Mouse (Mus musculus): ENCODE data around the gene Rtraf. TPM values are rescaled to one million over a fixed set of nuclear protein-coding genes. Genes with fewer than 3 reads are reported as not detected.
A peak's percentile ranks its signal among the peaks of the same experiment; 100 is the strongest.

Gene Rtraf
- polyA plus RNA-seq, 1 experiment from 2014 or later, result 200 TPM

- peaks cover 13% of the 10 kb centered on the region for H3K4me1 ChIP-seq
- 50% methylated on average over 11 of the region's 11 CpGs for WGBS
- H3K4me2 ChIP-seq (replicated peaks), result no peak overlapping the region
- ATAC-seq (ENCODE audit: insufficient number of reproducible peaks, low FRiP score, low TSS enrichment, low read depth), result no peak
- H3K36me3 ChIP-seq, result peaks cover 12% of the 10 kb centered on the region
- no peaks in the 10 kb centered on the region for H3K27me3 ChIP-seq
- no peaks in the 10 kb centered on the region for H3K9me3 ChIP-seq (replicated peaks)
- H3K27ac ChIP-seq (replicated peaks), result no peak overlapping the region
- no peak overlapping the region for H3K9ac ChIP-seq
- no peak overlapping the region for H3K4me3 ChIP-seq (replicated peaks)
These were observed 1.9 kb upstream of the Rtraf start for GRCm38 (mm10) chr14:19825481-19825880.

GRCm38 (mm10) chr14:19821686-19822085 is 1.9 kb downstream of the Rtraf start:
- 99% methylated on average over 5 of the region's 5 CpGs for WGBS
- Histone ChIP-seq H3K4me1 (peaks cover 13% of the 10 kb centered on the region), H3K4me3 (replicated peaks) (no peak overlapping the region), H3K9me3 (replicated peaks) (no peaks in the 10 kb centered on the region), H3K36me3 (peaks cover 20% of the 10 kb centered on the region), H3K27me3 (no peaks in the 10 kb centered on the region), H3K9ac (no peak overlapping the region), H3K4me2 (replicated peaks) (no peak overlapping the region), H3K27ac (replicated peaks) (no peak overlapping the region)
- no peak for ATAC-seq (ENCODE audit: insufficient number of reproducible peaks, low FRiP score, low TSS enrichment, low read depth)

GRCm38 (mm10) chr14:19817949-19818348 is 5.7 kb downstream of the Rtraf start:
- Histone ChIP-seq H3K27me3 (no peaks in the 10 kb centered on the region), H3K27ac (replicated peaks) (no peak overlapping the region), H3K4me2 (replicated peaks) (no peak overlapping the region), H3K36me3 (peaks cover 53% of the 10 kb centered on the region), H3K4me3 (replicated peaks) (no peak overlapping the region), H3K4me1 (0 out of 2 replicates have a peak, but pooled peaks cover 5% of the 10 kb centered on the region), H3K9ac (no peak overlapping the region), H3K9me3 (replicated peaks) (no peaks in the 10 kb centered on the region)
- no peak for ATAC-seq (ENCODE audit: insufficient number of reproducible peaks, low FRiP score, low TSS enrichment, low read depth)
- WGBS, result 5% methylated on average over 1 of the region's 1 CpGs

GRCm38 (mm10) chr14:19813061-19813460 is 10.6 kb downstream of the Rtraf start:
- no peaks in the 10 kb centered on the region for H3K4me1 ChIP-seq
- H3K36me3 ChIP-seq, result peaks cover 54% of the 10 kb centered on the region
- H3K27ac ChIP-seq (replicated peaks), result no peak overlapping the region
- WGBS, result 83% methylated on average over 2 of the region's 2 CpGs
- H3K4me3 ChIP-seq (replicated peaks), result no peak overlapping the region
- ATAC-seq (ENCODE audit: insufficient number of reproducible peaks, low FRiP score, low TSS enrichment, low read depth), result no peak
- no peaks in the 10 kb centered on the region for H3K9me3 ChIP-seq (replicated peaks)
- no peak overlapping the region for H3K9ac ChIP-seq
- H3K27me3 ChIP-seq, result no peaks in the 10 kb centered on the region
- H3K4me2 ChIP-seq (replicated peaks), result no peak overlapping the region

- H3K9me3 ChIP-seq (replicated peaks), result no peaks in the 10 kb centered on the region
These were observed 13.7 kb downstream of the Rtraf start for GRCm38 (mm10) chr14:19809934-19810333.

GRCm38 (mm10) chr14:19807858-19808257 is 15.8 kb downstream of the Rtraf start:
- Histone ChIP-seq H3K9ac (no peak overlapping the region), H3K4me3 (replicated peaks) (no peak overlapping the region), H3K27ac (replicated peaks) (no peak overlapping the region), H3K9me3 (replicated peaks) (no peaks in the 10 kb centered on the region), H3K36me3 (peaks cover 30% of the 10 kb centered on the region), H3K4me2 (replicated peaks) (no peak overlapping the region), H3K4me1 (no peaks in the 10 kb centered on the region), H3K27me3 (no peaks in the 10 kb centered on the region)
- 85% methylated on average over 2 of the region's 2 CpGs for WGBS
- ATAC-seq (ENCODE audit: insufficient number of reproducible peaks, low FRiP score, low TSS enrichment, low read depth), result no peak

More at GRCm38 (mm10) chr14:19809934-19810333, 13.7 kb downstream of the Rtraf start:
- Histone ChIP-seq H3K36me3 (peaks cover 46% of the 10 kb centered on the region), H3K9ac (no peak overlapping the region), H3K4me3 (replicated peaks) (no peak overlapping the region), H3K27me3 (no peaks in the 10 kb centered on the region), H3K4me1 (no peaks in the 10 kb centered on the region), H3K27ac (replicated peaks) (no peak overlapping the region), H3K4me2 (replicated peaks) (no peak overlapping the region)
- 51% methylated on average over 10 of the region's 10 CpGs for WGBS
- ATAC-seq (ENCODE audit: insufficient number of reproducible peaks, low FRiP score, low TSS enrichment, low read depth), result no peak

- WGBS, result 73% methylated on average over 3 of the region's 3 CpGs
- Histone ChIP-seq H3K4me3 (replicated peaks) (no peak overlapping the region), H3K36me3 (peaks cover 24% of the 10 kb centered on the region; the same call in 1 of the 2 replicates), H3K4me2 (replicated peaks) (no peak overlapping the region), H3K9ac (no peak overlapping the region), H3K9me3 (replicated peaks) (no peaks in the 10 kb centered on the region), H3K4me1 (no peaks in the 10 kb centered on the region), H3K27ac (replicated peaks) (no peak overlapping the region), H3K27me3 (no peaks in the 10 kb centered on the region)
- no peak for ATAC-seq (ENCODE audit: insufficient number of reproducible peaks, low FRiP score, low TSS enrichment, low read depth)
These were observed 16.3 kb downstream of the Rtraf start for GRCm38 (mm10) chr14:19807339-19807738.

- no peak overlapping the region for H3K4me3 ChIP-seq (replicated peaks)
- 0 out of 2 replicates have a peak, but pooled peaks cover 11% of the 10 kb centered on the region for H3K36me3 ChIP-seq
- no peaks in the 10 kb centered on the region for H3K27me3 ChIP-seq
- H3K4me2 ChIP-seq (replicated peaks), result no peak overlapping the region
- no peaks in the 10 kb centered on the region for H3K9me3 ChIP-seq (replicated peaks)
- peak overlapping the region; percentile 14; the same call in 1 of the 2 replicates for H3K27ac ChIP-seq (replicated peaks)
- H3K4me1 ChIP-seq, result no peaks in the 10 kb centered on the region
- WGBS, result 53% methylated on average over 10 of the region's 10 CpGs
- ATAC-seq (ENCODE audit: insufficient number of reproducible peaks, low FRiP score, low TSS enrichment, low read depth), result 0 out of 2 replicates have a peak, but pooled peaks have one; percentile 32
- no peak overlapping the region for H3K9ac ChIP-seq
These were observed 20.0 kb downstream of the Rtraf start for GRCm38 (mm10) chr14:19803623-19804022.

- Histone ChIP-seq H3K9ac (no peak overlapping the region), H3K36me3 (0 out of 2 replicates have a peak, but pooled peaks cover 15% of the 10 kb centered on the region), H3K4me3 (replicated peaks) (no peak overlapping the region), H3K9me3 (replicated peaks) (no peaks in the 10 kb centered on the region), H3K4me2 (replicated peaks) (no peak overlapping the region), H3K4me1 (no peaks in the 10 kb centered on the region), H3K27ac (replicated peaks) (0 out of 2 replicates have a peak overlapping the region, but pooled peaks have one; percentile 14), H3K27me3 (no peaks in the 10 kb centered on the region)
- 53% methylated on average over 4 of the region's 4 CpGs for WGBS
- no peak for ATAC-seq (ENCODE audit: insufficient number of reproducible peaks, low FRiP score, low TSS enrichment, low read depth)
These were observed 20.4 kb downstream of the Rtraf start for GRCm38 (mm10) chr14:19803222-19803621.

GRCm38 (mm10) chr14:19801474-19802215 is 22.0 kb downstream of the Rtraf start:
- Histone ChIP-seq H3K27me3 (no peaks in the 10 kb centered on the region), H3K4me3 (replicated peaks) (no peak overlapping the region), H3K36me3 (0 out of 2 replicates have a peak, but pooled peaks cover 15% of the 10 kb centered on the region), H3K9me3 (replicated peaks) (no peaks in the 10 kb centered on the region), H3K27ac (replicated peaks) (no peak overlapping the region), H3K9ac (no peak overlapping the region), H3K4me1 (no peaks in the 10 kb centered on the region), H3K4me2 (replicated peaks) (no peak overlapping the region)
- 85% methylated on average over 8 of the region's 8 CpGs for WGBS
- no peak for ATAC-seq (ENCODE audit: insufficient number of reproducible peaks, low FRiP score, low TSS enrichment, low read depth)

- Histone ChIP-seq H3K4me3 (replicated peaks) (no peak overlapping the region), H3K9ac (no peak overlapping the region), H3K4me2 (replicated peaks) (no peak overlapping the region), H3K4me1 (no peaks in the 10 kb centered on the region), H3K36me3 (0 out of 2 replicates have a peak, but pooled peaks cover 8% of the 10 kb centered on the region), H3K9me3 (replicated peaks) (no peaks in the 10 kb centered on the region), H3K27me3 (no peaks in the 10 kb centered on the region), H3K27ac (replicated peaks) (no peak overlapping the region)
- WGBS, result 30% methylated on average over 2 of the region's 2 CpGs
- no peak for ATAC-seq (ENCODE audit: insufficient number of reproducible peaks, low FRiP score, low TSS enrichment, low read depth)
These were observed 23.1 kb downstream of the Rtraf start for GRCm38 (mm10) chr14:19800485-19800884.

Measured in embryonic facial prominence, embryonic 15.5 days (tissue).